Mouse (Mus musculus): ENCODE data around the gene Itsn2.

DNA sequence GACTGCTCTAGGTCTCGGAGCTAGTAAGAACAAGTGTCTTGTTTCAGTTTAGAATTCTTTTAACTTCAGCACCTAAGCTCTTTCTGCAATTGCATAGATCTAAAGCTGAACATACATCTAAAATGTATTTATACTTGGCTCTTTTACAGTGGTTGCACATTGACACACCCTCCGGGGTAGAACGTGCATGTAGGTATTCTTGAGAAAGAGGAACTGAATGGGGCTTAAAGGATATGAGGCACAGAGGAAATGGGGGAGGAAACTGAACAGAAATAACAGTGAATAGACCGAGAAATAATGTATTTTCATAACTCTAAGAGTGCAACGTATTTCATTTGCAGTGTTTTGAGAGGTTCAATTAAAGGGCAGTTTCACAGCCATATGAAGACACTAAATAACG lies 2.6 kb downstream of the Itsn2 start:
- TF ChIP-seq GATA1 (IDR thresholded peaks at IDR 0.05; ENCODE audit: low read length), result no peak
- TF ChIP-seq TAL1 (IDR thresholded peaks at IDR 0.05; ENCODE audit: low read length), result no peak

Data from erythroblast, embryonic 14.5 days (primary cell).